ENCODE assay signal across 8 mouse cellular contexts in the genomic region with DNA sequence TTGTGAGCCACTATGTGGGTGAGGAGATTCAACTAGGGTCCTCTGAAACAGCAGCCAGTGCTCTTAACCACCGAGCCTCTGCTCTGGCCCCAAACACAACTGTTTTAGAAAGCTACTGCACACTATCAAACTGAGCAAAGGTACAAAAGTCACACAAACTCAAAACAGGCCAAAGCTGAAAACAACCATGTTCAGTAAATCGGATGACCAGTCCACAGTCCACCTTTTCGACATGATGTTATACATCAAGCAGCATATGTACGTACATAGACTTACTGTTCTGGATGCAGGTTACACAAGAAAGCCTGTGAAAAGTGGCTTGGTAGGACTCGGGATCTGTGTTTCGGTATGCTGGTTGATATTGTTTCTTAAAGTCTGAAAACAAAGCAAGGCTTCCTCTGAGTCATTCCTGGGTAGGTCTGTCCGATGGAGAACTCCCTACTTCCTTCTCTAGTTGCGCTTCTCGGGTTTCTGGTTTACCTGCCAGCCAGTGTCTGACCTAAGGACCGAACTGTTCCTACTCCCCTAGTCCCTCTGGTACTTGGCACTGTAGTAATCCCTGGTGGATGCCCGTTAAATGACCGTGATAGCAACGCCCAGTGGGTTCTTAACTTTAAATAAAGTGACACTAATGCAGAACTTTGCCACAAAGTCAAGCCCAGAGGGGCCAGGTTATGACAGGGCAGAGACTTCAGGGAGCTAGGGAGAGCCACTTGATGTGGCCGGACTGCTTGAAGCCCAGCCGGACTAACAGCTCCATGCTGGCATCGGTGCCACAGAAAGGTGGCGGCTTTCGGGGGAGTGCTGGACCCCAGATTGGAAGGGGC. TPM values are rescaled to one million over a fixed set of nuclear protein-coding genes. Genes with fewer than 3 reads are reported as not detected.
DNase-seq lines count a peak whose midpoint lies in the region; ATAC-seq and TF ChIP-seq lines count a peak whose summit lies in the region.

No protein-coding gene starts in this region.

- TF ChIP-seq RAD21 in CH12.LX (IDR thresholded peaks at IDR 0.05; ENCODE audit: low read depth, low read length), result no peak

- H3K9ac ChIP-seq in CH12.LX (ENCODE audit: insufficient read depth, low read depth), result peak overlapping the region; percentile 83
- peak overlapping the region; percentile 71 for H3K9ac ChIP-seq in forebrain, embryonic 14.5 days (ENCODE audit: low read length)
- peak overlapping the region; percentile 82 for H3K9ac ChIP-seq in liver, embryonic 11.5 days (ENCODE audit: low read depth, low read length)
- H3K9ac ChIP-seq in stomach, embryonic 15.5 days, result peak overlapping the region; percentile 48

- H3K79me2 ChIP-seq in CH12.LX (replicated peaks; ENCODE audit: control insufficient read depth, extremely low read depth, insufficient read depth, poor library complexity, severe bottlenecking), result peaks cover 20% of the 10 kb centered on the region

- ATAC-seq in forebrain, embryonic 14.5 days, result peak; percentile 40
- ATAC-seq in liver, embryonic 11.5 days (replicated peaks; ENCODE audit: low FRiP score), result peak; percentile 30; the same call in 1 of the 2 replicates
- ATAC-seq in stomach, embryonic 15.5 days (ENCODE audit: insufficient read depth, low FRiP score, low read depth), result peak; percentile 49

- in situ Hi-C loops in CH12.LX (cut with MboI; ENCODE audit: low pct_ligation_motif_present, low pct_unique_long_range_greater_than_20kb, low sequenced_read_pairs), result no loop called here

- TF ChIP-seq POLR2A in CH12.LX (IDR thresholded peaks at IDR 0.05; ENCODE audit: low read depth, low read length), result no peak

- DNase-seq in heart, adult 8-10 months (ENCODE audit: low spot score), result peak; percentile 21
- no peak for DNase-seq in heart, postnatal 4 days
- DNase-seq in CH12.LX (ENCODE audit: extremely low read depth), result peak; percentile 53
- DNase-seq in forebrain, embryonic 14.5 days (ENCODE audit: low spot score), result no peak
- DNase-seq in liver, embryonic 11.5 days (ENCODE audit: low spot score), result no peak
- no peak for DNase-seq in adrenal gland, adult 8-10 months
- no peak for DNase-seq in right cerebral cortex, postnatal 14 days

- H3K4me3 ChIP-seq in CH12.LX (replicated peaks in 1 of 3; ENCODE audit: low read depth in 2 of 3, low read length in 2 of 3, poor library complexity in 1 of 3), result peak overlapping the region; percentile 70 to 86 (median 77)
- H3K4me3 ChIP-seq in forebrain, embryonic 14.5 days (ENCODE audit: low read depth, low read length), result peak overlapping the region; percentile 57
- peak overlapping the region; percentile 79 for H3K4me3 ChIP-seq in liver, embryonic 11.5 days (ENCODE audit: low read depth, low read length)
- peak overlapping the region; percentile 75 for H3K4me3 ChIP-seq in stomach, embryonic 15.5 days (replicated peaks)

- TF ChIP-seq CTCF in CH12.LX (conservative IDR thresholded peaks at IDR 0.05 in 1 of 2, IDR thresholded peaks at IDR 0.05 in 1 of 2; ENCODE audit: low read depth in 2 of 2, low read length in 2 of 2), result no peak

- TF ChIP-seq EP300 in CH12.LX (IDR thresholded peaks at IDR 0.05; ENCODE audit: low read length), result peak; percentile 53; the same call in 1 of the 2 replicates

- dilution Hi-C loops in CH12.LX (cut with MboI; ENCODE audit: extremely low pct_ligation_motif_present, extremely low pct_unique_long_range_greater_than_20kb, low sequenced_read_pairs), result no loop called here

- H3K4me1 ChIP-seq in CH12.LX (ENCODE audit: control insufficient read depth in 1 of 2, insufficient read depth in 2 of 2), result peaks cover 0 to 43% of the 10 kb centered on the region in 2 experiments; a peak in 2 of 4 replicates
- H3K4me1 ChIP-seq in forebrain, embryonic 14.5 days (ENCODE audit: control insufficient read depth, insufficient read depth, low read length), result peaks cover 9% of the 10 kb centered on the region
- H3K4me1 ChIP-seq in liver, embryonic 11.5 days (replicated peaks; ENCODE audit: control insufficient read depth, insufficient read depth, low read length), result peaks cover 18% of the 10 kb centered on the region
- H3K4me1 ChIP-seq in stomach, embryonic 15.5 days, result peaks cover 8% of the 10 kb centered on the region

- peaks cover 0 to 30% of the 10 kb centered on the region in 2 experiments for H3K36me3 ChIP-seq in CH12.LX (replicated peaks in 1 of 2; ENCODE audit: control insufficient read depth in 1 of 2, insufficient read depth in 1 of 2, low read length in 1 of 2)
- H3K36me3 ChIP-seq in forebrain, embryonic 14.5 days (ENCODE audit: control insufficient read depth, insufficient read depth, low read length), result no peaks in the 10 kb centered on the region; the same call in 1 of the 2 replicates
- no peaks in the 10 kb centered on the region for H3K36me3 ChIP-seq in liver, embryonic 11.5 days (ENCODE audit: control insufficient read depth, insufficient read depth, low read length)
- no peaks in the 10 kb centered on the region for H3K36me3 ChIP-seq in stomach, embryonic 15.5 days

- no peaks in the 10 kb centered on the region for H3K27me3 ChIP-seq in CH12.LX (replicated peaks)
- H3K27me3 ChIP-seq in forebrain, embryonic 14.5 days (replicated peaks; ENCODE audit: control insufficient read depth, insufficient read depth, low read length), result no peaks in the 10 kb centered on the region
- H3K27me3 ChIP-seq in liver, embryonic 11.5 days (replicated peaks; ENCODE audit: control insufficient read depth, insufficient read depth, low read length), result no peaks in the 10 kb centered on the region
- no peaks in the 10 kb centered on the region for H3K27me3 ChIP-seq in stomach, embryonic 15.5 days (replicated peaks)

- peak overlapping the region; percentile 82 for H3K27ac ChIP-seq in CH12.LX (ENCODE audit: insufficient read depth, low read depth)
- no peak overlapping the region for H3K27ac ChIP-seq in forebrain, embryonic 14.5 days (ENCODE audit: low read depth, low read length)
- H3K27ac ChIP-seq in liver, embryonic 11.5 days (ENCODE audit: low read depth, low read length), result peak overlapping the region; percentile 26
- H3K27ac ChIP-seq in stomach, embryonic 15.5 days, result peak overlapping the region; percentile 77

- no peaks in the 10 kb centered on the region for H3K9me3 ChIP-seq in CH12.LX (replicated peaks; ENCODE audit: low read length)
- no peaks in the 10 kb centered on the region for H3K9me3 ChIP-seq in forebrain, embryonic 14.5 days (replicated peaks; ENCODE audit: control insufficient read depth, low read length)
- no peaks in the 10 kb centered on the region for H3K9me3 ChIP-seq in liver, embryonic 11.5 days (ENCODE audit: control insufficient read depth, low read length)
- no peaks in the 10 kb centered on the region for H3K9me3 ChIP-seq in stomach, embryonic 15.5 days

- 27% methylated on average over 18 of the region's 18 CpGs for WGBS in forebrain, embryonic 14.5 days
- WGBS in liver, embryonic 11.5 days, result 24% methylated on average over 18 of the region's 18 CpGs
- WGBS in stomach, embryonic 15.5 days, result 23% methylated on average over 18 of the region's 18 CpGs

- H3K4me2 ChIP-seq in CH12.LX (ENCODE audit: insufficient read depth, low read depth, poor library complexity, severe bottlenecking), result peak overlapping the region; percentile 35
- H3K4me2 ChIP-seq in forebrain, embryonic 14.5 days (ENCODE audit: low read length), result peak overlapping the region; percentile 55
- peak overlapping the region; percentile 93 for H3K4me2 ChIP-seq in liver, embryonic 11.5 days
- peak overlapping the region; percentile 83 for H3K4me2 ChIP-seq in stomach, embryonic 15.5 days

RNA-seq across cellular contexts. Expression of a gene that starts 0.8 kb away (rescaled TPM):
- 10 to 100 TPM; 81.9 to 98.4 (median 89.6) TPM for total RNA-seq in heart, adult 8-10 months (2022)
- 10 to 100 TPM; 93.2 to 95.3 TPM for total RNA-seq in heart, postnatal 4 days (2021)
- 40.1 and 50.7 TPM in 2 replicates for total RNA-seq in CH12.LX (2012; rRNA removed)
- 33.0 and 38.2 TPM in 2 replicates for total RNA-seq in CH12.LX (2014; rRNA removed)
- polyA plus RNA-seq in CH12.LX (2012; ENCODE audit: insufficient read length, low read depth), result 95.0 and 99.2 TPM in 2 replicates
- 55.1 and 59.0 TPM in 2 replicates for polyA plus RNA-seq in forebrain, embryonic 14.5 days (2014; fragmentation: Nextera tagmentation; extraction: Ambion mirVana)
- polyA plus RNA-seq in liver, embryonic 11.5 days (2014; fragmentation: Nextera tagmentation; extraction: Ambion mirVana), result 98.7 and 108 TPM in 2 replicates
- 141 and 154 TPM in 2 replicates for polyA plus RNA-seq in stomach, embryonic 15.5 days (2015; fragmentation: Nextera tagmentation; extraction: Ambion mirVana)
- 100 to 1,000 TPM; 140 to 169 (median 165) TPM for total RNA-seq in adrenal gland, adult 8-10 months (2022)

RNA-seq across cellular contexts. Expression of a gene that starts 0.9 kb away (rescaled TPM):
- 1 to 10 TPM; 5.3 to 7.9 (median 5.9) TPM for total RNA-seq in heart, adult 8-10 months (2022)
- 1 to 10 TPM; 7.7 TPM for total RNA-seq in heart, postnatal 4 days (2021)
- 10.5 and 11.8 TPM in 2 replicates for total RNA-seq in CH12.LX (2012; rRNA removed)
- 14.2 and 18.0 TPM in 2 replicates for total RNA-seq in CH12.LX (2014; rRNA removed)
- polyA plus RNA-seq in CH12.LX (2012; ENCODE audit: insufficient read length, low read depth), result 15.6 and 18.7 TPM in 2 replicates
- 3.5 and 3.7 TPM in 2 replicates for polyA plus RNA-seq in forebrain, embryonic 14.5 days (2014; fragmentation: Nextera tagmentation; extraction: Ambion mirVana)
- 10.5 and 11.0 TPM in 2 replicates for polyA plus RNA-seq in liver, embryonic 11.5 days (2014; fragmentation: Nextera tagmentation; extraction: Ambion mirVana)
- 12.8 and 13.9 TPM in 2 replicates for polyA plus RNA-seq in stomach, embryonic 15.5 days (2015; fragmentation: Nextera tagmentation; extraction: Ambion mirVana)
- 1 to 10 TPM; 6.1 to 9.6 (median 6.5) TPM for total RNA-seq in adrenal gland, adult 8-10 months (2022)

RNA-seq across cellular contexts. Expression of a gene that starts 11.7 kb away (rescaled TPM):
- 10 to 100 TPM; 74.4 to 89.0 (median 78.8) TPM for total RNA-seq in heart, adult 8-10 months (2022)
- 10 to 100 TPM; 84.7 to 85.2 TPM for total RNA-seq in heart, postnatal 4 days (2021)
- total RNA-seq in CH12.LX (2012; rRNA removed), result 31.1 and 40.3 TPM in 2 replicates
- 69.1 and 70.0 TPM in 2 replicates for total RNA-seq in CH12.LX (2014; rRNA removed)
- polyA plus RNA-seq in CH12.LX (2012; ENCODE audit: insufficient read length, low read depth), result 40.3 and 42.6 TPM in 2 replicates
- polyA plus RNA-seq in forebrain, embryonic 14.5 days (2014; fragmentation: Nextera tagmentation; extraction: Ambion mirVana), result 24.9 and 27.8 TPM in 2 replicates
- polyA plus RNA-seq in liver, embryonic 11.5 days (2014; fragmentation: Nextera tagmentation; extraction: Ambion mirVana), result 55.4 and 57.2 TPM in 2 replicates
- 39.7 and 46.6 TPM in 2 replicates for polyA plus RNA-seq in stomach, embryonic 15.5 days (2015; fragmentation: Nextera tagmentation; extraction: Ambion mirVana)
- total RNA-seq in adrenal gland, adult 8-10 months (2022), result 10 to 100 TPM; 48.5 to 62.4 (median 56.3) TPM

RNA-seq across cellular contexts. Expression of a gene that starts 23.3 kb away (rescaled TPM):
- total RNA-seq in heart, adult 8-10 months (2022), result 10 to 100 TPM; 13.8 to 15.8 (median 14.1) TPM
- total RNA-seq in heart, postnatal 4 days (2021), result 10 to 100 TPM; 29.7 to 30.5 TPM
- total RNA-seq in CH12.LX (2012; rRNA removed) (64.3 and 70.1 TPM in 2 replicates), CH12.LX (2014; rRNA removed) (113 TPM in 2 replicates)
- 94.3 and 102 TPM in 2 replicates for polyA plus RNA-seq in CH12.LX (2012; ENCODE audit: insufficient read length, low read depth)
- 93.2 and 94.8 TPM in 2 replicates for polyA plus RNA-seq in forebrain, embryonic 14.5 days (2014; fragmentation: Nextera tagmentation; extraction: Ambion mirVana)
- polyA plus RNA-seq in liver, embryonic 11.5 days (2014; fragmentation: Nextera tagmentation; extraction: Ambion mirVana), result 90.9 and 95.2 TPM in 2 replicates
- polyA plus RNA-seq in stomach, embryonic 15.5 days (2015; fragmentation: Nextera tagmentation; extraction: Ambion mirVana), result 77.7 and 82.4 TPM in 2 replicates
- total RNA-seq in adrenal gland, adult 8-10 months (2022), result 10 to 100 TPM; 23.6 to 34.1 (median 29.9) TPM

Comparison
In these comparisons a context has a peak if more than half of its experiments do, and no peak if none do; other contexts are left out.
1. DNase-seq: peak in heart, adult 8-10 months (single experiment) and CH12.LX (single experiment); none in heart, postnatal 4 days (single experiment), forebrain, embryonic 14.5 days (single experiment), liver, embryonic 11.5 days (single experiment), adrenal gland, adult 8-10 months (single experiment) and right cerebral cortex, postnatal 14 days (single experiment).
2. H3K4me2 ChIP-seq: peak in every context shown above with its lines; median percentile 93 in liver, embryonic 11.5 days; 83 in stomach, embryonic 15.5 days; 55 in forebrain, embryonic 14.5 days; 35 in CH12.LX.
3. Peak in every context shown above with its lines, with median percentiles within 50 percentile points of each other: H3K4me3 ChIP-seq, H3K9ac ChIP-seq and ATAC-seq.